8 mouse cellular contexts compared by ENCODE assay signal in genomic region chr11:101315082-101315650, GRCm38 (mm10). TPM values are rescaled to one million over a fixed set of nuclear protein-coding genes. Genes with fewer than 3 reads are reported as not detected.
A peak's percentile ranks its signal among the peaks of the same experiment; 100 is the strongest.
DNase-seq lines count a peak whose midpoint lies in the region; ATAC-seq and TF ChIP-seq lines count a peak whose summit lies in the region.

No protein-coding gene starts in this region.

- H3K36me3 ChIP-seq in lung, embryonic 14.5 days (ENCODE audit: insufficient read depth): peaks cover 28% of the 10 kb centered on the region
- peaks cover 25% of the 10 kb centered on the region for H3K36me3 ChIP-seq in embryonic facial prominence, embryonic 14.5 days (ENCODE audit: control insufficient read depth, insufficient read depth, low read length)
- H3K36me3 ChIP-seq in intestine, postnatal 0 days (ENCODE audit: control insufficient read depth, insufficient read depth): peaks cover 17% of the 10 kb centered on the region
- H3K36me3 ChIP-seq in neural tube, embryonic 14.5 days (ENCODE audit: control insufficient read depth, insufficient read depth, low read length): peaks cover 9% of the 10 kb centered on the region

- peak overlapping the region; percentile 87 for H3K27ac ChIP-seq in lung, embryonic 14.5 days (ENCODE audit: low read depth)
- peak overlapping the region; percentile 82 for H3K27ac ChIP-seq in embryonic facial prominence, embryonic 14.5 days (replicated peaks; ENCODE audit: low read depth, low read length)
- 0 out of 2 replicates have a peak overlapping the region, but pooled peaks have one; percentile 17 for H3K27ac ChIP-seq in intestine, postnatal 0 days (ENCODE audit: low read depth, low read length)
- H3K27ac ChIP-seq in neural tube, embryonic 14.5 days (ENCODE audit: low read depth, low read length): peak overlapping the region; percentile 80; the same call in 1 of the 2 replicates

- peaks cover 3% of the 10 kb centered on the region for H3K4me1 ChIP-seq in lung, embryonic 14.5 days (ENCODE audit: insufficient read depth)
- peaks cover 5% of the 10 kb centered on the region; the same call in 1 of the 2 replicates for H3K4me1 ChIP-seq in embryonic facial prominence, embryonic 14.5 days (ENCODE audit: control insufficient read depth, insufficient read depth, low read length)
- H3K4me1 ChIP-seq in intestine, postnatal 0 days (replicated peaks; ENCODE audit: control insufficient read depth, insufficient read depth, low read length): no peaks in the 10 kb centered on the region
- H3K4me1 ChIP-seq in neural tube, embryonic 14.5 days (ENCODE audit: control insufficient read depth, insufficient read depth, low read length): peaks cover 11% of the 10 kb centered on the region; the same call in 1 of the 2 replicates

- ATAC-seq in lung, embryonic 14.5 days (ENCODE audit: insufficient read depth): no peak
- ATAC-seq in embryonic facial prominence, embryonic 14.5 days (ENCODE audit: low read depth): no peak
- no peak for ATAC-seq in intestine, postnatal 0 days
- no peak for ATAC-seq in neural tube, embryonic 14.5 days (ENCODE audit: low read depth)

- 81% methylated on average over 8 of the region's 8 CpGs for WGBS in lung, embryonic 14.5 days
- WGBS in embryonic facial prominence, embryonic 14.5 days: 82% methylated on average over 8 of the region's 8 CpGs
- WGBS in intestine, postnatal 0 days: 85% methylated on average over 8 of the region's 8 CpGs
- WGBS in neural tube, embryonic 14.5 days: 85% methylated on average over 8 of the region's 8 CpGs

- H3K4me3 ChIP-seq in lung, embryonic 14.5 days (ENCODE audit: low read depth, low read length): peak overlapping the region; percentile 99
- H3K4me3 ChIP-seq in embryonic facial prominence, embryonic 14.5 days (ENCODE audit: low read depth, low read length): peak overlapping the region; percentile 96
- peak overlapping the region; percentile 64 for H3K4me3 ChIP-seq in intestine, postnatal 0 days (ENCODE audit: low read depth, low read length)
- H3K4me3 ChIP-seq in neural tube, embryonic 14.5 days (ENCODE audit: low read depth, low read length): peak overlapping the region; percentile 93

- H3K9ac ChIP-seq in lung, embryonic 14.5 days: peak overlapping the region; percentile 82
- H3K9ac ChIP-seq in embryonic facial prominence, embryonic 14.5 days (ENCODE audit: low read depth, low read length): peak overlapping the region; percentile 87
- peak overlapping the region; percentile 89; the same call in 1 of the 2 replicates for H3K9ac ChIP-seq in intestine, postnatal 0 days (ENCODE audit: low read depth, low read length)
- peak overlapping the region; percentile 90; the same call in 1 of the 2 replicates for H3K9ac ChIP-seq in neural tube, embryonic 14.5 days (replicated peaks; ENCODE audit: low read depth, low read length)

- TF ChIP-seq CTCF in lung, embryonic 14.5 days (IDR thresholded peaks at IDR 0.05; ENCODE audit: low read depth): no peak
- TF ChIP-seq CTCF in intestine, postnatal 0 days (IDR thresholded peaks at IDR 0.05; ENCODE audit: low read depth): no peak

- DNase-seq in lung, embryonic 14.5 days: no peak
- no peak for DNase-seq in lung, postnatal 36 days
- DNase-seq in embryonic facial prominence, embryonic 14.5 days (ENCODE audit: low spot score): no peak
- DNase-seq in MN1 (ENCODE audit: low spot score): no peak
- DNase-seq in cerebellum, postnatal 4 days (ENCODE audit: low spot score in 2 of 2): no peak
- no peak for DNase-seq in urinary bladder, postnatal 36 days (ENCODE audit: low spot score in 2 of 2)

- no peaks in the 10 kb centered on the region for H3K27me3 ChIP-seq in lung, embryonic 14.5 days (ENCODE audit: insufficient read depth, low read length)
- H3K27me3 ChIP-seq in embryonic facial prominence, embryonic 14.5 days (replicated peaks; ENCODE audit: control insufficient read depth, insufficient read depth, low read length): no peaks in the 10 kb centered on the region
- H3K27me3 ChIP-seq in intestine, postnatal 0 days (replicated peaks; ENCODE audit: control insufficient read depth, insufficient read depth, low read length): no peaks in the 10 kb centered on the region
- H3K27me3 ChIP-seq in neural tube, embryonic 14.5 days (ENCODE audit: control insufficient read depth, insufficient read depth, low read length): no peaks in the 10 kb centered on the region

- H3K9me3 ChIP-seq in lung, embryonic 14.5 days (ENCODE audit: low read depth, low read length): no peaks in the 10 kb centered on the region
- no peaks in the 10 kb centered on the region for H3K9me3 ChIP-seq in embryonic facial prominence, embryonic 14.5 days (ENCODE audit: control insufficient read depth, low read length)
- H3K9me3 ChIP-seq in intestine, postnatal 0 days (ENCODE audit: control insufficient read depth): no peaks in the 10 kb centered on the region
- no peaks in the 10 kb centered on the region for H3K9me3 ChIP-seq in neural tube, embryonic 14.5 days (ENCODE audit: control insufficient read depth, low read length)

- peak overlapping the region; percentile 88 for H3K4me2 ChIP-seq in lung, embryonic 14.5 days
- peak overlapping the region; percentile 90 for H3K4me2 ChIP-seq in embryonic facial prominence, embryonic 14.5 days (ENCODE audit: low read depth, low read length)
- peak overlapping the region; percentile 74 for H3K4me2 ChIP-seq in intestine, postnatal 0 days (replicated peaks; ENCODE audit: low read depth)
- peak overlapping the region; percentile 75 for H3K4me2 ChIP-seq in neural tube, embryonic 14.5 days (ENCODE audit: low read depth, low read length)

RNA-seq across cellular contexts. Expression of gene Psme3, which starts 0.8 kb away (rescaled TPM):
- polyA plus RNA-seq in lung, embryonic 14.5 days (2014; fragmentation: Nextera tagmentation; extraction: Ambion mirVana): 118 and 123 TPM in 2 replicates
- 98.0 and 106 TPM in 2 replicates for polyA plus RNA-seq in embryonic facial prominence, embryonic 14.5 days (2014; fragmentation: Nextera tagmentation; extraction: Ambion mirVana)
- polyA plus RNA-seq in intestine, postnatal 0 days (2015; fragmentation: Nextera tagmentation; extraction: Ambion mirVana): 59.5 and 60.2 TPM in 2 replicates
- 73.3 and 88.3 TPM in 2 replicates for polyA plus RNA-seq in neural tube, embryonic 14.5 days (2014; fragmentation: Nextera tagmentation; extraction: Ambion mirVana)

RNA-seq across cellular contexts. Expression of gene Aoc2, which starts 9.7 kb away (rescaled TPM):
- polyA plus RNA-seq in lung, embryonic 14.5 days (2014; fragmentation: Nextera tagmentation; extraction: Ambion mirVana): 1.5 TPM in 2 replicates
- polyA plus RNA-seq in embryonic facial prominence, embryonic 14.5 days (2014; fragmentation: Nextera tagmentation; extraction: Ambion mirVana): 0.75 and 0.82 TPM in 2 replicates
- polyA plus RNA-seq in intestine, postnatal 0 days (2015; fragmentation: Nextera tagmentation; extraction: Ambion mirVana): 0.34 and 0.41 TPM in 2 replicates
- 1.7 and 2.0 TPM in 2 replicates for polyA plus RNA-seq in neural tube, embryonic 14.5 days (2014; fragmentation: Nextera tagmentation; extraction: Ambion mirVana)

RNA-seq across cellular contexts. Expression of gene Becn1, which starts 13.1 kb away (rescaled TPM):
- 149 and 154 TPM in 2 replicates for polyA plus RNA-seq in lung, embryonic 14.5 days (2014; fragmentation: Nextera tagmentation; extraction: Ambion mirVana)
- 134 and 139 TPM in 2 replicates for polyA plus RNA-seq in embryonic facial prominence, embryonic 14.5 days (2014; fragmentation: Nextera tagmentation; extraction: Ambion mirVana)
- 117 and 124 TPM in 2 replicates for polyA plus RNA-seq in intestine, postnatal 0 days (2015; fragmentation: Nextera tagmentation; extraction: Ambion mirVana)
- polyA plus RNA-seq in neural tube, embryonic 14.5 days (2014; fragmentation: Nextera tagmentation; extraction: Ambion mirVana): 178 and 182 TPM in 2 replicates

RNA-seq across cellular contexts. Expression of gene Aoc3, which starts 15.2 kb away (rescaled TPM):
- polyA plus RNA-seq in lung, embryonic 14.5 days (2014; fragmentation: Nextera tagmentation; extraction: Ambion mirVana): 0.62 and 0.83 TPM in 2 replicates
- polyA plus RNA-seq in embryonic facial prominence, embryonic 14.5 days (2014; fragmentation: Nextera tagmentation; extraction: Ambion mirVana): 2.0 and 2.4 TPM in 2 replicates
- 3.7 and 4.4 TPM in 2 replicates for polyA plus RNA-seq in intestine, postnatal 0 days (2015; fragmentation: Nextera tagmentation; extraction: Ambion mirVana)
- polyA plus RNA-seq in neural tube, embryonic 14.5 days (2014; fragmentation: Nextera tagmentation; extraction: Ambion mirVana): 0.10 TPM in 1 of 2 replicates, not detected in the other

RNA-seq across cellular contexts. Expression of gene Coa3, which starts 36.3 kb away (rescaled TPM):
- 190 and 197 TPM in 2 replicates for polyA plus RNA-seq in lung, embryonic 14.5 days (2014; fragmentation: Nextera tagmentation; extraction: Ambion mirVana)
- polyA plus RNA-seq in embryonic facial prominence, embryonic 14.5 days (2014; fragmentation: Nextera tagmentation; extraction: Ambion mirVana): 180 and 181 TPM in 2 replicates
- polyA plus RNA-seq in intestine, postnatal 0 days (2015; fragmentation: Nextera tagmentation; extraction: Ambion mirVana): 255 and 276 TPM in 2 replicates
- 242 and 258 TPM in 2 replicates for polyA plus RNA-seq in neural tube, embryonic 14.5 days (2014; fragmentation: Nextera tagmentation; extraction: Ambion mirVana)

Comparison
In these comparisons a context has a peak if more than half of its experiments do, and no peak if none do; other contexts are left out.
1. H3K27ac ChIP-seq: peak in every context shown above with its lines; median percentile 87 in lung, embryonic 14.5 days; 82 in embryonic facial prominence, embryonic 14.5 days; 80 in neural tube, embryonic 14.5 days; 17 in intestine, postnatal 0 days.